Mouse (Mus musculus): Measurements from ENCODE around the gene Nlrc5. TPM values are rescaled to one million over a fixed set of nuclear protein-coding genes. Genes with fewer than 3 reads are reported as not detected.

Nlrc5 gene
- polyA plus RNA-seq, 1 experiment from 2014 or later = 0.19 TPM

GRCm38 (mm10) chr8:94472741-94473140 is 38.6 kb downstream of the Nlrc5 start:
- no peak overlapping the region for H3K4me2 ChIP-seq (ENCODE audit: low read length)
- no peaks in the 10 kb centered on the region for H3K4me1 ChIP-seq (ENCODE audit: control insufficient read depth in 2 of 2, insufficient read depth in 2 of 2, low read length in 2 of 2)
- 76% methylated on average over 8 of the region's 8 CpGs for WGBS
- H3K9ac ChIP-seq (ENCODE audit: low read length) = no peak overlapping the region
- no peaks in the 10 kb centered on the region for H3K27me3 ChIP-seq (ENCODE audit: control insufficient read depth, insufficient read depth, low read length)
- no peak overlapping the region for H3K4me3 ChIP-seq (ENCODE audit: control insufficient read depth in 1 of 2, insufficient read depth in 1 of 2, low read depth in 1 of 2, low read length in 2 of 2)
- no peak overlapping the region for H3K27ac ChIP-seq (replicated peaks in 1 of 2; ENCODE audit: control insufficient read depth in 1 of 2, insufficient read depth in 1 of 2, low read depth in 2 of 2, low read length in 2 of 2)
- ATAC-seq (ENCODE audit: insufficient number of reproducible peaks, insufficient read depth, low FRiP score, low read depth) = no peak
- H3K36me3 ChIP-seq (ENCODE audit: control insufficient read depth, insufficient read depth, low read length) = no peaks in the 10 kb centered on the region
- no peaks in the 10 kb centered on the region for H3K9me3 ChIP-seq (ENCODE audit: control insufficient read depth, low read length)

DNA sequence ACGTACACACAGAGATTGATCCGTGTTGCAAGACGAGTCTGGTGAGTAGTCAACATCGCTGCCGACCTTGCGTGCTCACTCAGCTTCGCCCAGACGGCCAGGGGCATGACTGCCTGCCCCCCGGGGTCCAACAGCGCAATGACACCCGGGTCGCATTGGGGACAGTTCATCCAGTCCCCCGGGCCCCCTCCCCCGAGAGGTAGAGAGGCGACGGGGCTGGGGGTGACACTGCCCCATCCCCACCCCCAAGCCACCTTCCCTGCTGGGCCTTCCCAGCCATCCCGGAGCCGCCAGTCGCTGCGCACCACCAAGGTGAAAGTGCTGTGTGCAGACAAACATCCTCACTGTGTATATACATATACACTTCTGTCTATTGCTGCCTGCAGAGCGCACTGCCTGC is 39.3 kb downstream of the Nlrc5 start:
- WGBS = 72% methylated on average over 21 of the region's 21 CpGs
- Histone ChIP-seq H3K36me3 (ENCODE audit: control insufficient read depth, insufficient read depth, low read length) (no peaks in the 10 kb centered on the region), H3K27me3 (ENCODE audit: control insufficient read depth, insufficient read depth, low read length) (no peaks in the 10 kb centered on the region), H3K27ac (replicated peaks in 1 of 2; ENCODE audit: control insufficient read depth in 1 of 2, insufficient read depth in 1 of 2, low read depth in 2 of 2, low read length in 2 of 2) (no peak overlapping the region), H3K9ac (ENCODE audit: low read length) (no peak overlapping the region), H3K9me3 (ENCODE audit: control insufficient read depth, low read length) (no peaks in the 10 kb centered on the region), H3K4me3 (ENCODE audit: control insufficient read depth in 1 of 2, insufficient read depth in 1 of 2, low read depth in 1 of 2, low read length in 2 of 2) (no peak overlapping the region), H3K4me2 (ENCODE audit: low read length) (no peak overlapping the region), H3K4me1 (ENCODE audit: control insufficient read depth in 2 of 2, insufficient read depth in 2 of 2, low read length in 2 of 2) (no peaks in the 10 kb centered on the region)
- no peak for ATAC-seq (ENCODE audit: insufficient number of reproducible peaks, insufficient read depth, low FRiP score, low read depth)

DNA sequence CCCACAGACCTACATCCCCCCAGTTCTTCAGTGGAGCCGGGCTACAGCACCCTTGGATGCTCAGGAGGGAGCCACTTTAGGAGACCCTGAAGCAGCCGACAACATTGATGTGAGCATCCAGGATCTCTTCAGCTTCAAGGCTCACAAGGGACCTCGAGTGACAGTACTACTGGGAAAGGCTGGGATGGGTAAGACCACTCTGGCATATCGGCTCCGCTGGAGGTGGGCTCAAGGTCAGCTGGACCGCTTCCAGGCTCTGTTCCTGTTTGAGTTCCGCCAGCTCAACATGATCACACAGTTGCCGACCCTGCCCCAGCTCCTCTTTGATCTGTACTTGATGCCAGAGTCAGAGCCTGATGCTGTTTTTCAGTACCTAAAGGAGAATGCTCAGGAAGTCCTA is 41.6 kb downstream of the Nlrc5 start:
- Histone ChIP-seq H3K4me2 (ENCODE audit: low read length) (no peak overlapping the region), H3K27ac (replicated peaks in 1 of 2; ENCODE audit: control insufficient read depth in 1 of 2, insufficient read depth in 1 of 2, low read depth in 2 of 2, low read length in 2 of 2) (no peak overlapping the region), H3K4me3 (ENCODE audit: control insufficient read depth in 1 of 2, insufficient read depth in 1 of 2, low read depth in 1 of 2, low read length in 2 of 2) (no peak overlapping the region), H3K27me3 (ENCODE audit: control insufficient read depth, insufficient read depth, low read length) (no peaks in the 10 kb centered on the region), H3K9ac (ENCODE audit: low read length) (no peak overlapping the region), H3K36me3 (ENCODE audit: control insufficient read depth, insufficient read depth, low read length) (no peaks in the 10 kb centered on the region), H3K9me3 (ENCODE audit: control insufficient read depth, low read length) (no peaks in the 10 kb centered on the region), H3K4me1 (ENCODE audit: control insufficient read depth in 2 of 2, insufficient read depth in 2 of 2, low read length in 2 of 2) (no peaks in the 10 kb centered on the region)
- 69% methylated on average over 8 of the region's 8 CpGs for WGBS
- no peak for ATAC-seq (ENCODE audit: insufficient number of reproducible peaks, insufficient read depth, low FRiP score, low read depth)

GRCm38 (mm10) chr8:94476846-94477245 is 42.7 kb downstream of the Nlrc5 start:
- H3K9ac ChIP-seq (ENCODE audit: low read length) = no peak overlapping the region
- no peak overlapping the region for H3K4me3 ChIP-seq (ENCODE audit: control insufficient read depth in 1 of 2, insufficient read depth in 1 of 2, low read depth in 1 of 2, low read length in 2 of 2)
- H3K9me3 ChIP-seq (ENCODE audit: control insufficient read depth, low read length) = no peaks in the 10 kb centered on the region
- peaks cover 2% of the 10 kb centered on the region for H3K27me3 ChIP-seq (ENCODE audit: control insufficient read depth, insufficient read depth, low read length)
- no peak overlapping the region for H3K4me2 ChIP-seq (ENCODE audit: low read length)
- H3K36me3 ChIP-seq (ENCODE audit: control insufficient read depth, insufficient read depth, low read length) = no peaks in the 10 kb centered on the region
- WGBS = 67% methylated on average over 7 of the region's 7 CpGs
- H3K27ac ChIP-seq (replicated peaks in 1 of 2; ENCODE audit: control insufficient read depth in 1 of 2, insufficient read depth in 1 of 2, low read depth in 2 of 2, low read length in 2 of 2) = no peak overlapping the region
- ATAC-seq (ENCODE audit: insufficient number of reproducible peaks, insufficient read depth, low FRiP score, low read depth) = no peak
- H3K4me1 ChIP-seq (ENCODE audit: control insufficient read depth in 2 of 2, insufficient read depth in 2 of 2, low read length in 2 of 2) = no peaks in the 10 kb centered on the region

GRCm38 (mm10) chr8:94482051-94482450 is 47.9 kb downstream of the Nlrc5 start:
- Histone ChIP-seq H3K4me3 (ENCODE audit: control insufficient read depth in 1 of 2, insufficient read depth in 1 of 2, low read depth in 1 of 2, low read length in 2 of 2) (no peak overlapping the region), H3K27ac (replicated peaks in 1 of 2; ENCODE audit: control insufficient read depth in 1 of 2, insufficient read depth in 1 of 2, low read depth in 2 of 2, low read length in 2 of 2) (no peak overlapping the region), H3K9me3 (ENCODE audit: control insufficient read depth, low read length) (no peaks in the 10 kb centered on the region), H3K9ac (ENCODE audit: low read length) (no peak overlapping the region), H3K36me3 (ENCODE audit: control insufficient read depth, insufficient read depth, low read length) (no peaks in the 10 kb centered on the region), H3K27me3 (ENCODE audit: control insufficient read depth, insufficient read depth, low read length) (peaks cover 5% of the 10 kb centered on the region), H3K4me2 (ENCODE audit: low read length) (no peak overlapping the region), H3K4me1 (ENCODE audit: control insufficient read depth in 2 of 2, insufficient read depth in 2 of 2, low read length in 2 of 2) (no peaks in the 10 kb centered on the region)
- WGBS = 7% methylated on average over 6 of the region's 6 CpGs
- no peak for ATAC-seq (ENCODE audit: insufficient number of reproducible peaks, insufficient read depth, low FRiP score, low read depth)

DNA sequence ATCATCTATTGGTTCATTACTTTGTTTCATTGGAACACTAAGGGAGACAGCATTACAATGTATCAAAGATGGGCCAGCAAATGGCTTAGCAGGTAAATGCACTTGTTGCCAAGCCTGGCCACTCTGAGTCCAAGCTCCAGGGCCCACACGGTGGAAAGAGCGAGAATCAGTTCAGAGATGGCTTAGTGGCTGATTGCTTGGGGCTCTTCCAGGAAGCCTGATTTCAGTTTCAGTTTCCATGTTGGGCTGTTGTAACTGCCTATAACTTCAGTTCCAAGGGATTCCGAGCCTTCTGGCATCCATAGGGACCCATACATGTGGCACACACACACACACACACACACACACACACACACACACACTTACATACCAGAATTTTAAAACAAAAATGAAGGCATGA is 51.1 kb downstream of the Nlrc5 start:
- Histone ChIP-seq H3K4me2 (ENCODE audit: low read length) (no peak overlapping the region), H3K27me3 (ENCODE audit: control insufficient read depth, insufficient read depth, low read length) (peaks cover 5% of the 10 kb centered on the region), H3K27ac (replicated peaks in 1 of 2; ENCODE audit: control insufficient read depth in 1 of 2, insufficient read depth in 1 of 2, low read depth in 2 of 2, low read length in 2 of 2) (no peak overlapping the region), H3K9me3 (ENCODE audit: control insufficient read depth, low read length) (no peaks in the 10 kb centered on the region), H3K9ac (ENCODE audit: low read length) (no peak overlapping the region), H3K4me3 (ENCODE audit: control insufficient read depth in 1 of 2, insufficient read depth in 1 of 2, low read depth in 1 of 2, low read length in 2 of 2) (no peak overlapping the region), H3K36me3 (ENCODE audit: control insufficient read depth, insufficient read depth, low read length) (no peaks in the 10 kb centered on the region), H3K4me1 (ENCODE audit: control insufficient read depth in 2 of 2, insufficient read depth in 2 of 2, low read length in 2 of 2) (no peaks in the 10 kb centered on the region)
- 69% methylated on average over 3 of the region's 3 CpGs for WGBS
- ATAC-seq (ENCODE audit: insufficient number of reproducible peaks, insufficient read depth, low FRiP score, low read depth) = no peak

DNA sequence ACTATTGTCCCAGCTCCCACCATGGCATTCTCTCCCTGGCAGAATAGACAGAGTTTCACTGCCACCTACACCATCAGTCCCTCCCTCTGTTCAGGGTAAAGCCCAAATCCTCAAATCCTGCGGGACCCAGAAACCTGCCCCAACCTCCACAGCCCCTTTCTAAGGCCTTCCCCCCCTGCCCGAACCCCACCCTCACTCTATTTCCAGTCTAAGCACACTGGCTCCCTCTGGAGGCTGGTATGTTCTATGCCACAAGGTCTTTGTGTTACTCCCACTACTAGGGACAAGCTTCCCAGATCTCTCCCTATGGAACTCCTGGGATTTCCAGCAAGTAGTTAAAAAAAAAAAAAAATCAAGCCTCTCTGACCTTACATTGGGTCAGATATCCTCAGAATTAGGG is 51.7 kb downstream of the Nlrc5 start:
- H3K4me1 ChIP-seq (ENCODE audit: control insufficient read depth in 2 of 2, insufficient read depth in 2 of 2, low read length in 2 of 2) = no peaks in the 10 kb centered on the region
- WGBS = 22% methylated on average over 2 of the region's 2 CpGs
- H3K9ac ChIP-seq (ENCODE audit: low read length) = no peak overlapping the region
- no peak for ATAC-seq (ENCODE audit: insufficient number of reproducible peaks, insufficient read depth, low FRiP score, low read depth)
- H3K36me3 ChIP-seq (ENCODE audit: control insufficient read depth, insufficient read depth, low read length) = no peaks in the 10 kb centered on the region
- H3K4me2 ChIP-seq (ENCODE audit: low read length) = no peak overlapping the region
- H3K27ac ChIP-seq (replicated peaks in 1 of 2; ENCODE audit: control insufficient read depth in 1 of 2, insufficient read depth in 1 of 2, low read depth in 2 of 2, low read length in 2 of 2) = no peak overlapping the region
- no peaks in the 10 kb centered on the region for H3K9me3 ChIP-seq (ENCODE audit: control insufficient read depth, low read length)
- no peak overlapping the region for H3K4me3 ChIP-seq (ENCODE audit: control insufficient read depth in 1 of 2, insufficient read depth in 1 of 2, low read depth in 1 of 2, low read length in 2 of 2)
- peaks cover 8% of the 10 kb centered on the region for H3K27me3 ChIP-seq (ENCODE audit: control insufficient read depth, insufficient read depth, low read length)

GRCm38 (mm10) chr8:94488016-94488415 is 53.9 kb downstream of the Nlrc5 start:
- Histone ChIP-seq H3K36me3 (ENCODE audit: control insufficient read depth, insufficient read depth, low read length) (no peaks in the 10 kb centered on the region), H3K4me1 (ENCODE audit: control insufficient read depth in 2 of 2, insufficient read depth in 2 of 2, low read length in 2 of 2) (peaks cover 0 to 3% of the 10 kb centered on the region in 2 experiments; a peak in 2 of 4 replicates), H3K27me3 (ENCODE audit: control insufficient read depth, insufficient read depth, low read length) (peaks cover 5% of the 10 kb centered on the region; the same call in 1 of the 2 replicates), H3K4me3 (ENCODE audit: control insufficient read depth in 1 of 2, insufficient read depth in 1 of 2, low read depth in 1 of 2, low read length in 2 of 2) (no peak overlapping the region), H3K9me3 (ENCODE audit: control insufficient read depth, low read length) (no peaks in the 10 kb centered on the region), H3K9ac (ENCODE audit: low read length) (no peak overlapping the region), H3K27ac (replicated peaks in 1 of 2; ENCODE audit: control insufficient read depth in 1 of 2, insufficient read depth in 1 of 2, low read depth in 2 of 2, low read length in 2 of 2) (no peak overlapping the region), H3K4me2 (ENCODE audit: low read length) (no peak overlapping the region)
- no peak for ATAC-seq (ENCODE audit: insufficient number of reproducible peaks, insufficient read depth, low FRiP score, low read depth)
- 55% methylated on average over 2 of the region's 2 CpGs for WGBS

Measured in heart, embryonic 14.5 days (tissue).